Mouse (Mus musculus): ENCODE data around the gene Oxtr. TPM values are rescaled to one million over a fixed set of nuclear protein-coding genes. Genes with fewer than 3 reads are reported as not detected.
A peak's percentile ranks its signal among the peaks of the same experiment; 100 is the strongest.

Oxtr gene
- polyA plus RNA-seq, 1 experiment from 2014 or later: 0.43 TPM

DNA sequence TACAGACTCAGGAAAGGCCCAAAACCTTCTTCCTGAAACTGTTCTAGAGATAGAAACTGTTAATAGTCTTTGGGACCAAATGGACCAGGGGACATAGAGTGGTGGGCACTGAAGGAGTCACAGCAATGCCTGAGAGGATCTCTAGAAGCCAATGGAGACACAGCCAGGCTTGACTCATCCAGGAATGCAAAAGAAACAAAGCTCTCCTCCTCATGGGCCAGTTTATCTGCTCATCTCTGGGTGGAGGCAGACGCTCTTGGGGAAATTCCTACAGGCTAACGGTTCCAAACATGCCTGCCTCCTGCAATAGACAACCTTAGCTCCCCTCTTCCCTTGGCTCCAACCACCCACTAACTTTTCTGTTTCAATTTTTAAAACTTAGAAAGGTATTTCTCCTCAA is 7.7 kb upstream of the Oxtr start:
- peaks cover 24% of the 10 kb centered on the region for H3K4me1 ChIP-seq (replicated peaks)
- WGBS: 85% methylated on average over 2 of the region's 2 CpGs
- no peaks in the 10 kb centered on the region for H3K9me3 ChIP-seq
- DNase-seq (ENCODE audit: low spot score): no peak
- no peaks in the 10 kb centered on the region for H3K36me3 ChIP-seq
- H3K4me3 ChIP-seq: no peak overlapping the region
- H3K27ac ChIP-seq: no peak overlapping the region
- peaks cover 45% of the 10 kb centered on the region for H3K27me3 ChIP-seq (ENCODE audit: insufficient read depth, poor library complexity, severe bottlenecking)

DNA sequence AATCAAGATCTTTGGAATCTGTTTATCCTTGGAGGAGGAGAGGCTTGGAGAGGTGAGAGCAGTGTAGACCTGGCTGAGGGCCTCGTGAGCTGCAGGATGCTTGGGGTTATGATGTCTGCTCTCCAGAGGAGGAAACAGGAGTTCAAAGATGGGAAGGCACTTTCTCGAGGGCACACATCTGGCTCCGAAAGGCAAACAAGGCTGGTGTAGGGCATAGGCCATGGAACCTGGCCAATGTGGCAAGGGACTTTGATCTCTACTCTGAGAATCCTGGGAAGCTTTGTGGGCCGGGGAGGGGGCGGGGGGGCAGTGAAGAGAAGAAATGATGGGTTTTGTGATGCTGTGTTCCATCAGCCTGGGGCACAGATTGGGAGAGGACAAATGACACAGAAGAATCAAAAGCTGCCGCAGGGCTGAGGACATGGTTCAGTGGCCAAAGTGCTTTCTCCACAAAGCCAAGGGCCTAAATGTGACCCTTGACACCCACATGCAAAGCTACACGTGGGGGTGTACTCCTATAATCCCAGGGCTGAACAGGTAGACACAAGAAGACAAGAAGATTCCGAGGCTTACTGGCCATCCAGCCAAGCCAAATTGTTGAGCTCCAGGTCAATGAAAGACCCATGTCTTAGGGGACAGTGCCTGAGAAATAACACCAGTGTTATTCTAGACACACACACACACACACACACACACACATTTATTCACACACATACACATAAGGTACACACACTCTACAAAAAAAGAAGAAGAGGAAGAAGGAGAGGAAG is 6.7 kb upstream of the Oxtr start:
- 65% methylated on average over 8 of the region's 8 CpGs for WGBS
- Histone ChIP-seq H3K36me3 (no peaks in the 10 kb centered on the region), H3K27ac (no peak overlapping the region), H3K9me3 (no peaks in the 10 kb centered on the region), H3K4me1 (replicated peaks) (peaks cover 25% of the 10 kb centered on the region), H3K27me3 (ENCODE audit: insufficient read depth, poor library complexity, severe bottlenecking) (peaks cover 47% of the 10 kb centered on the region), H3K4me3 (no peak overlapping the region)
- no peak for DNase-seq (ENCODE audit: low spot score)

DNA sequence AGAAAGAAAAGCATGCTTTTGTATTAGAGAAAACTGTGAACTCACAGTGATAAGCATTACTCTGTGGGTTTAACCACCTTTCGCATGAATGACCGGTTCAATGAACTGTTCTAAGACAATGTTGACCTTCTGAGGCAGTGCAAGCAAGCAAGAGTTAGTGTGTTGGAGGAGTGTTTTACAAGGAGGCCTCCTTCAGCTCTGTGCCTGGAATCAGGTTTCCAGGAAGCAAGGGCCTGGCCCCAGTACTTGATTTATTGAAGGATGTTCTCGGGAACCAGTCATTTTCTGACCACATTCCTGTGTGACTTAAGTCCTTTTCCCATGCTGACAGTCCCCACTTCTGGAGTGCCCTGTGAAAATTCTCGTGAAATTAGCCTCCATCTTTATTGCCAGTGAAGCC is 5.5 kb upstream of the Oxtr start:
- Histone ChIP-seq H3K27ac (no peak overlapping the region), H3K4me3 (no peak overlapping the region), H3K27me3 (ENCODE audit: insufficient read depth, poor library complexity, severe bottlenecking) (peaks cover 50% of the 10 kb centered on the region), H3K4me1 (replicated peaks) (peaks cover 34% of the 10 kb centered on the region), H3K36me3 (no peaks in the 10 kb centered on the region), H3K9me3 (no peaks in the 10 kb centered on the region)
- 64% methylated on average over 4 of the region's 4 CpGs for WGBS
- no peak for DNase-seq (ENCODE audit: low spot score)

DNA sequence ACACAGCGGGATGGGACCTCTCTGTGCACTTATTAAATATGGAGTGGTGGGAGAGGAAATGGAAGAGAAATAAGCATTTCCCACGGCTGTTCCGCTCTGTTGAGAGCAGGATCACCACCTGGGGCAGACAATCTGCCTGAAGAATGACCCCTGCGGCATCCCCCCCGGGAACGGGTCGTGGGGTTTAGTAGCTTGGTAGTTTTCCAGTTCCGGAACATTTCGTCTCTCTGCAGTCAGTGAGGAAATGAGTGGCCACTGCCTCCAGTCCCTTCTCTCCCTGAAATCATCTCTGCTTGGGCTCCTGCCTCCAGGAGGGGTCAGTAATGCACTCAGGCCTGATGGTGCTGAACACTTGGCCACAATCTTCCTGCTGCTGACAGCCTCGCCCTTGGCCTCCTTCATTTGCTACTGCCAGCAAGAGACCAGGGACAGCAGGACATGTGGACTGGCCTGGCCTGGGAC is 4.9 kb upstream of the Oxtr start:
- Histone ChIP-seq H3K9me3 (no peaks in the 10 kb centered on the region), H3K4me3 (no peak overlapping the region), H3K36me3 (no peaks in the 10 kb centered on the region), H3K4me1 (replicated peaks) (peaks cover 40% of the 10 kb centered on the region), H3K27me3 (ENCODE audit: insufficient read depth, poor library complexity, severe bottlenecking) (peaks cover 56% of the 10 kb centered on the region), H3K27ac (no peak overlapping the region)
- DNase-seq (ENCODE audit: low spot score): peak; percentile 33
- WGBS: 59% methylated on average over 10 of the region's 10 CpGs

DNA sequence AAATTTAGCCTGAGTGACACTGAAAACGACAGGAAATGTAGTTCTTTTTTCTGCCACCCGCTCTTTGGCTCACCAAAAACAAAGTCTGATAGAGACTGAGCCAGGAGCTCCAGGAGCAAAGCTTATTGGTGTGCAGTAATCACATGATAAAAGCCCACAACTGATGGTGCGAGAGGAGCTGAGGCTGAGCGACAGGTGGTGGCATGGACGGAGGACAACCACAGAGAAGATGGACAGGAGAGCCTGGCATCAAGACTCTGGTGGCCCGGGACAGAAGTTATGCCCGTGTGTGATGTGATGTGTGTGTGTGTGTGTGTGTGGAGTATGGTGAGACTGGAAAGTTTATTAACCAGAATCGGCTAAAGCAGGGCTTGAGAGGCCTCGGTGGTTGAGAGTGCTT is 3.6 kb upstream of the Oxtr start:
- WGBS: 92% methylated on average over 9 of the region's 9 CpGs
- no peak for DNase-seq (ENCODE audit: low spot score)
- Histone ChIP-seq H3K4me1 (replicated peaks) (peaks cover 50% of the 10 kb centered on the region), H3K27ac (no peak overlapping the region), H3K4me3 (no peak overlapping the region), H3K9me3 (no peaks in the 10 kb centered on the region), H3K27me3 (ENCODE audit: insufficient read depth, poor library complexity, severe bottlenecking) (peaks cover 68% of the 10 kb centered on the region), H3K36me3 (no peaks in the 10 kb centered on the region)

DNA sequence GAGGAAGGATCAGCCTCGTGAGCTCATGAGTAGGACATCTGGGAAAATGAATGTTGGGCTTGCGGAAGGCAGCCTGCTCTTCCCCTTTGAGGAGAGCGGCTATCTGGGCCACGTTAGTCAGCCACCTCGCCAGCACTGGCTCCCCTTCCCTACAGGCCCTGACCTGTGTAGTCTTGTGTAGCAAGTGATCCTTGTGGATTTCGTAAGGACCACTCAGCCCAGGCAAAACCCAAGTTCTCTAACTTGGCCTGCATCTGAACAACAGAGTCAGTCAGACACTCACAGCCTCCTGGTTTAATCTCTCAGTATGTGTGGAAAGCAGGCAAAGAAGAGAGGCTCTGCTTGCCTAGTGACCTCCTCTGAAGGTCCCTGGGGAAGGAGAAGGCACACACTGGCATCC is 2.9 kb upstream of the Oxtr start:
- Histone ChIP-seq H3K27me3 (ENCODE audit: insufficient read depth, poor library complexity, severe bottlenecking) (peaks cover 76% of the 10 kb centered on the region), H3K4me3 (no peak overlapping the region), H3K27ac (no peak overlapping the region), H3K4me1 (replicated peaks) (peaks cover 50% of the 10 kb centered on the region), H3K9me3 (no peaks in the 10 kb centered on the region), H3K36me3 (no peaks in the 10 kb centered on the region)
- WGBS: 87% methylated on average over 6 of the region's 6 CpGs
- DNase-seq (ENCODE audit: low spot score): no peak

DNA sequence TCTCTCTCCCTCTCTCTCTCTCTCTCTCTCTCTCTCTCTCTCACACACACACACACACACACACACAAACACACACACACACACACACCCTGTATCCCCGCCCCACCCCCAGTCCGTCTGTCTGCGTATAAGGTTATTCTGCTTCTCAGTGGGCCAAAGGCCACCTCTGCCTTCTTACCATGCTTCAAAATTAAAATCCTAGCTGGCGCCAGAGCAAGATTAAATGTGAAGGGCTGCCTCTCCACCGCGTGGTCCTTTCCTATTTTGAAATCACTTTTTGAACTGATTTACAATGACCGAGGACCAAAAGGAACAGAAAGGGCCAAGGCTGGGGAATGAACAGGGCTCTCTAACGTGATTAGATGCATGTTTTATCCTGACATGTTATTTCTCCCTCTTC is 1.8 kb upstream of the Oxtr start:
- H3K9me3 ChIP-seq: no peaks in the 10 kb centered on the region
- H3K36me3 ChIP-seq: no peaks in the 10 kb centered on the region
- H3K27me3 ChIP-seq (ENCODE audit: insufficient read depth, poor library complexity, severe bottlenecking): peaks cover 81% of the 10 kb centered on the region
- DNase-seq (ENCODE audit: low spot score): no peak
- no peak overlapping the region for H3K4me3 ChIP-seq
- WGBS: 79% methylated on average over 8 of the region's 8 CpGs
- H3K27ac ChIP-seq: no peak overlapping the region
- peaks cover 48% of the 10 kb centered on the region for H3K4me1 ChIP-seq (replicated peaks)

DNA sequence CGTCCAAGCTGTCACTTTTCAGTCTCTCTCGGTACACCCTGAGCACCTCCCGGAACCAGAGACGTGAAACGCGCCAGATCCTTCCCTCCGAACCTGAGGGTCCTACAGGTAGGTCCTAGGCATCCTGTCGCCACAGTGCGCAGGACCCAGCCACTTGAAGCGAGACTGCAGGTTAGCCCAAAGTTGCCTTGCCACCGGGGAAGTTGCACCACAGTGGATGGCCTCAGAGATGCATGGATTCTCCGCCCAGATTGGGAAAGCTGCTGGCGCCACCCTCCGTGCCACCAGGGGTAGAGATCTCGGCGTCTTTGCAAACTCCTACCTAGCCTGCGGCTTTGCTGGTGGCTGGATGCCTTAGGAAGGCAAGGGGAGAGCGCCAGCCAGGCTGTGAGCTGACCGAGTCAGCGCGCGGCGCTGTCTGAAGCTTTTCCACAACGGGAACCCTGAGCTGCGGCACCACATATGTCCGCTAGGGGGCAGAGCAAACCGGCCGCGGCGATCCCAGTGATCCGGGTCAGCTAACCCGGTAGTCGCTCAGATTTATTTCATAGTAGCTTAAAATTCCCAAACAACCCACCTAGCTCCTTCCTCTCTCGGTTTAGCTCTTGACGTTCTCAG is 991 bp upstream of the Oxtr start:
- peak; percentile 87 for DNase-seq (ENCODE audit: low spot score)
- peak overlapping the region; percentile 46 for H3K4me3 ChIP-seq
- H3K4me1 ChIP-seq (replicated peaks): peaks cover 40% of the 10 kb centered on the region
- WGBS: 2% methylated on average over 35 of the region's 35 CpGs
- H3K36me3 ChIP-seq: no peaks in the 10 kb centered on the region
- no peaks in the 10 kb centered on the region for H3K9me3 ChIP-seq
- peak overlapping the region; percentile 5; the same call in 1 of the 2 replicates for H3K27ac ChIP-seq
- peaks cover 81% of the 10 kb centered on the region for H3K27me3 ChIP-seq (ENCODE audit: insufficient read depth, poor library complexity, severe bottlenecking)

DNA sequence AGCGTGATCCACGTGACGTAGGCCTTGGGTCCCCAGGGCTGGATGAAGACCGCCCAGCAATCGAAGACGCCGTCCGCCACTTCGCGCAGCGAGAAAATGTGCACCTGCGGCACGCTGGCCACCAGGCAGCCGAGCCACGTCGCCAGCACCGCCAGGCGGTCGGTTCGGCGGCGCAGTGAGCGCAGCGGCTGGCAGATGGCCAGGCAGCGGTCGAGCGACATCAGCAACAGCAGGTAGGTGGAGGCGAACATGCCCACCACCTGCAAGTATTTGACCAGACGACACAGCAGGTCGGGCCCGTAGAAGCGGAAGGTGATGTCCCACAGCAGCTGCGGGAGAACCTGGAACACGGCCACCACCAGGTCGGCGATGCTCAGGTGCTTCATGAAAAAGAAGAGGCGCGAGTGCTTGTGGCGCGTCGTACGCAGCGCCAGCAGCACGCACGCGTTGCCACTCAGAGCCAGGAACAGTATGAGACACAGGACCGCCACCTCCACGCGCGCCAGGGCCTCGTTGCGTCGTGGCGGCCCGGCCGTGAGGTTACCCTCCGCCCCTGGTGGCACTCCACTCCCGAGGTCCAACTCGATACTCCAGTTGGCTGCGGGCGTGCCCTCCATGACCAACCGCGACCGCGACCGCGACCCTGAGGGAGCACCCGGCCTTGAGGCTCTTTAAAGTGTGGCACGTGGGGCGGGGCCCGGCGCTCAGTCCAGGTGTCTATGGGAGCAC is 398 bp downstream of the Oxtr start:
- Histone ChIP-seq H3K9me3 (no peaks in the 10 kb centered on the region), H3K4me1 (replicated peaks) (peaks cover 27% of the 10 kb centered on the region), H3K4me3 (peak overlapping the region; percentile 46), H3K36me3 (no peaks in the 10 kb centered on the region), H3K27me3 (ENCODE audit: insufficient read depth, poor library complexity, severe bottlenecking) (peaks cover 92% of the 10 kb centered on the region), H3K27ac (no peak overlapping the region)
- peak; percentile 53 for DNase-seq (ENCODE audit: low spot score)
- 5% methylated on average over 72 of the region's 72 CpGs for WGBS

DNA sequence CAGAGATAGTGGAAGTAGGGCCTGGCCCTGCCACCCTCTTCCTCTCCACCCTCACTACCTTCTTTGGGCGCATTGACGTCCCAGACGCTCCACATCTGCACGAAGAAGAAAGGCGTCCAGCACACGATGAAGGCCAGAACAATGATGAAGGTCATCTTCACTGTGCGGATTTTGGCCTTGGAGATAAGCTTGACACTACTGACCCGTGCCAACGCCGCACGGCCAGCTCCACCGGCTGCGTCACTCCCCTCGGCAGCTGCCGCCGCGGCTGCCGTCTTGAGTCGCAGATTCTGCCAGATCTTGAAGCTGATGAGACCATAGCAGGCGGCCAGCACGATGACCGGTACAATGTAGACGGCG is 942 bp downstream of the Oxtr start:
- H3K27me3 ChIP-seq (ENCODE audit: insufficient read depth, poor library complexity, severe bottlenecking): peaks cover 94% of the 10 kb centered on the region
- WGBS: 33% methylated on average over 24 of the region's 24 CpGs
- H3K27ac ChIP-seq: no peak overlapping the region
- no peaks in the 10 kb centered on the region for H3K9me3 ChIP-seq
- H3K36me3 ChIP-seq: no peaks in the 10 kb centered on the region
- DNase-seq (ENCODE audit: low spot score): no peak
- peak overlapping the region; percentile 46 for H3K4me3 ChIP-seq
- H3K4me1 ChIP-seq (replicated peaks): peaks cover 29% of the 10 kb centered on the region

DNA sequence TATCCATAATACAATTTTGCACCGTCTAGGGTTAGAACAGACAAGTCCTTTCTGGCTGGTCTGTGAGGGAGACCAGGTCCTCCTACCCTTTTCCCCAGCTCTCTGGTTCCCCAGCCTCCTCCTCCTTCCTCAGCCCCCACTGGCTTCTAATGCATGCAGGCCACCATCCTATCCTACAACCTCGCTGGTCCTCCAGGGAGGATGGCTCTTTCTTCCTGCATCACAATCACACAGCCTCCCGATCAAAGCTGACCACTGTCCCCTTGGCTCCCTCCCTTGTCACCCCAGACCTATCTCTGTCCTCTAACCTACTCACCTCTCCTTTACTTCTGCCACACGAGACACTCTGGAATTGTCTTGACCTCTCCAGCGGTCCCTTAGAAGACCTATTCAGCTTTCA is 1.8 kb downstream of the Oxtr start:
- H3K9me3 ChIP-seq: no peaks in the 10 kb centered on the region
- H3K27ac ChIP-seq: no peak overlapping the region
- H3K27me3 ChIP-seq (ENCODE audit: insufficient read depth, poor library complexity, severe bottlenecking): peaks cover 91% of the 10 kb centered on the region
- H3K36me3 ChIP-seq: no peaks in the 10 kb centered on the region
- peaks cover 29% of the 10 kb centered on the region for H3K4me1 ChIP-seq (replicated peaks)
- H3K4me3 ChIP-seq: no peak overlapping the region
- 81% methylated on average over 5 of the region's 5 CpGs for WGBS
- no peak for DNase-seq (ENCODE audit: low spot score)

DNA sequence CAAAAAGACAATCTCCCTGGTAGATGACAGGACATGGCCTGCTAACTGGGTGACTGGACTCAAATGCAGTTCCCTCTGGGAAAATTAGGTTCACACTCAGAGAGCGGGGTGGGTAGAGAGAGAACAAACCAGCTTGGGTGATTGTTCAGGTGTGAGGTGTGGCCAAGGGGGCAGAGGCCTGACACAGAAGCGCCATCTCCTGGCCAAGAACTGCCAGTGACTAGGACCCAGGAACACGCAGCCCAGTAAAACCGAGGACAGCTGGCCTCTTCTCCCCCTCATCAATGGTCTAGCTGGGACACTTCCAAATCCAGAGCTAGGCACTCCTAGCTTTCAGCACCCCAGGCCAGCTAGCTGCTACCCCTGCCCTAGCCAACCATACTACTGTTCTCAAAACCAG is 5.4 kb downstream of the Oxtr start:
- H3K4me3 ChIP-seq: no peak overlapping the region
- peaks cover 63% of the 10 kb centered on the region for H3K27me3 ChIP-seq (ENCODE audit: insufficient read depth, poor library complexity, severe bottlenecking)
- H3K36me3 ChIP-seq: no peaks in the 10 kb centered on the region
- DNase-seq (ENCODE audit: low spot score): peak; percentile 43
- H3K27ac ChIP-seq: no peak overlapping the region
- 1% methylated on average over 4 of the region's 4 CpGs for WGBS
- H3K9me3 ChIP-seq: no peaks in the 10 kb centered on the region
- peaks cover 9% of the 10 kb centered on the region for H3K4me1 ChIP-seq (replicated peaks)

DNA sequence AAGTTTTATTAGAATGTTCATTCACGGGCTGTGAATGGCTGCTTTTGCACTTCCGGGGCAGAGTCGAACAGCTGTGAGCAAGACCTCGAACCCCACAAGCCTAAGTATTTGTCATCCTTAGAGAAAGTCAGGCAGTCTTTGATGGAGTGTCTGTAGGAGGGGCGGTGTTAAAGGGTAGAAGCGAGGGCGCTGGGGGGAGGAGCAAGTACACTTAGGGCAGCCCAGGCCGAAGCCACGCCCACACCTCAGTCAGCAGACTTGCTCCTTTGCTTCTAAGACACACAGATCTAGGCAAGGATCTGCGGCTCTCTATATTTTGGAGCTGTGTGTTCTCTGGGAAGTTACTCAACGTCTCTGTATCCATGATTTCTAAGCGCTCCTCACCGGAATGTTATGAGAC is 9.9 kb downstream of the Oxtr start:
- WGBS: 48% methylated on average over 13 of the region's 13 CpGs

More for the DNA sequence above, 9.9 kb downstream of the Oxtr start:
- Histone ChIP-seq H3K4me1 (replicated peaks) (peaks cover 3% of the 10 kb centered on the region; the same call in 1 of the 2 replicates), H3K27ac (no peak overlapping the region), H3K27me3 (ENCODE audit: insufficient read depth, poor library complexity, severe bottlenecking) (peaks cover 20% of the 10 kb centered on the region), H3K4me3 (0 out of 2 replicates have a peak overlapping the region, but pooled peaks have one; percentile 13), H3K9me3 (no peaks in the 10 kb centered on the region), H3K36me3 (no peaks in the 10 kb centered on the region)
- DNase-seq (ENCODE audit: low spot score): no peak
